In the genomic region with DNA sequence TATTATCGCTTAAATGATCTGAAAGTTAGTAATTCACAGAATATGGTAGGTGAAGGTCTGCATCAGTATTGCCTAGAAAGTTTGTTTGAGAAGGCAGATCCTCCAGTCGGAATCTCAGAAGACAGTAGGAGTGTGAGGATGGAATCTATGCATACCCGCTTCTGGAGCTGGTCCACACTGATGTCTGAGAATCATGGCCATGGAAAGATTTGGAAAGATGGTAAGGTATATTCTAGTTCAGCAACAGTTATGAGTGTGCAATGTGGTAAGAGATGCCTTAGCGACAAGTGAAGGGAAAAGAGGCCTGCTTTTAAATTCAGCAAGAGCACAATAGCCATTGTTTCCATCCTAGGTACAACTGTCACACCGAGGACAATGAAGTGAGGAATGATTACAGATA, we compare ENCODE assay signal across 21 mouse cellular contexts.
DNase-seq lines count a peak whose midpoint lies in the region; ATAC-seq and TF ChIP-seq lines count a peak whose summit lies in the region.
"Had no signal": no experiment of that assay in that cellular context is flagged by ENCODE, and none has a peak within 500 bp of the region (broad histone marks: within the 10 kb centered on the region; RNA-seq: fewer than 3 reads in every experiment).

No protein-coding gene starts in this region.

- no peaks in the 10 kb centered on the region for H3K9me3 ChIP-seq in intestine, embryonic 16.5 days (ENCODE audit: control insufficient read depth, low read length)
- H3K9me3 ChIP-seq: embryonic facial prominence, embryonic 12.5 days; embryonic facial prominence, embryonic 15.5 days; forebrain, embryonic 15.5 days; hindbrain, embryonic 12.5 days; hindbrain, embryonic 15.5 days had no signal

- ATAC-seq in intestine, embryonic 16.5 days = no peak
- ATAC-seq: CD4-positive, CD25-positive, alpha-beta regulatory T cell, adult 4 months; forebrain, embryonic 15.5 days had no signal

- no peaks in the 10 kb centered on the region for H3K27me3 ChIP-seq in intestine, embryonic 16.5 days (replicated peaks; ENCODE audit: control insufficient read depth, insufficient read depth, low read length)
- H3K27me3 ChIP-seq: embryonic facial prominence, embryonic 12.5 days; embryonic facial prominence, embryonic 15.5 days; forebrain, embryonic 15.5 days; hindbrain, embryonic 12.5 days; hindbrain, embryonic 15.5 days had no signal

- H3K27ac ChIP-seq in left cerebral cortex, adult 2 months = peak overlapping the region; percentile 51; the same call in 1 of the 2 replicates
- H3K27ac ChIP-seq in intestine, embryonic 16.5 days (ENCODE audit: low read length) = no peak overlapping the region
- H3K27ac ChIP-seq: embryonic facial prominence, embryonic 12.5 days; embryonic facial prominence, embryonic 15.5 days; forebrain, embryonic 15.5 days; gastrocnemius, adult 2 months; hindbrain, embryonic 12.5 days; hindbrain, embryonic 15.5 days had no signal

- no peak overlapping the region for H3K4me2 ChIP-seq in intestine, embryonic 16.5 days (ENCODE audit: low read depth, low read length)
- H3K4me2 ChIP-seq: embryonic facial prominence, embryonic 12.5 days; embryonic facial prominence, embryonic 15.5 days; forebrain, embryonic 15.5 days; heart, embryonic 11.5 days; hindbrain, embryonic 12.5 days; hindbrain, embryonic 15.5 days had no signal

- no peak for TF ChIP-seq CTCF in left cerebral cortex, adult 2 months (IDR thresholded peaks at IDR 0.05)

- H3K9ac ChIP-seq in intestine, embryonic 16.5 days (ENCODE audit: low read depth, low read length) = no peak overlapping the region
- H3K9ac ChIP-seq: embryonic facial prominence, embryonic 12.5 days; embryonic facial prominence, embryonic 15.5 days; forebrain, embryonic 15.5 days; hindbrain, embryonic 12.5 days; hindbrain, embryonic 15.5 days had no signal

- DNase-seq in left cerebral cortex, adult 2 months (ENCODE audit: extremely low spot score in 1 of 2, low spot score in 2 of 2) = no peak
- no peak for DNase-seq in left cerebral cortex, postnatal 4 days
- peak; percentile 14 for DNase-seq in right cerebral cortex, postnatal 25 days
- DNase-seq in right cerebral cortex, postnatal 14 days = no peak
- DNase-seq in telencephalon, adult 2 months (ENCODE audit: low read depth, low spot score) = peak; percentile 35
- DNase-seq: adrenal gland, adult 2 months; adrenal gland, postnatal 14 days; cerebellum, adult 18-20 months; cerebellum, adult 9-10 months; cerebellum, postnatal 14 days; gastrocnemius, adult 2 months; gastrocnemius, postnatal 14 days; heart, adult 11 months had no signal

- H3K4me1 ChIP-seq in intestine, embryonic 16.5 days (ENCODE audit: control insufficient read depth, insufficient read depth, low read length) = no peaks in the 10 kb centered on the region
- H3K4me1 ChIP-seq: embryonic facial prominence, embryonic 12.5 days; embryonic facial prominence, embryonic 15.5 days; forebrain, embryonic 15.5 days; hindbrain, embryonic 12.5 days; hindbrain, embryonic 15.5 days had no signal

- H3K36me3 ChIP-seq in intestine, embryonic 16.5 days (ENCODE audit: control insufficient read depth, insufficient read depth, low read length) = no peaks in the 10 kb centered on the region
- H3K36me3 ChIP-seq: embryonic facial prominence, embryonic 12.5 days; embryonic facial prominence, embryonic 15.5 days; forebrain, embryonic 15.5 days; hindbrain, embryonic 12.5 days; hindbrain, embryonic 15.5 days had no signal

- 81% methylated on average over 5 of the region's 5 CpGs for WGBS in intestine, embryonic 16.5 days

- no peak overlapping the region for H3K4me3 ChIP-seq in left cerebral cortex, adult 2 months
- no peak overlapping the region for H3K4me3 ChIP-seq in intestine, embryonic 16.5 days (ENCODE audit: low read length)
- H3K4me3 ChIP-seq: embryonic facial prominence, embryonic 12.5 days; embryonic facial prominence, embryonic 15.5 days; forebrain, embryonic 15.5 days; gastrocnemius, adult 2 months; hindbrain, embryonic 12.5 days; hindbrain, embryonic 15.5 days had no signal

- intact Hi-C loops in left cerebral cortex, adult 2 months (cut with DNase I) = loop anchor here (5.0 kb wide), 1 partner anchor 152 kb away; no protein-coding TSS in a partner anchor
- intact Hi-C loops in left cerebral cortex, postnatal 4 days (cut with DNase I) = no loop called here

Comparison
In these comparisons a context has a peak if more than half of its experiments do, and no peak if none do; other contexts are left out.
1. DNase-seq: peak in right cerebral cortex, postnatal 25 days (single experiment) and telencephalon, adult 2 months (single experiment); none in left cerebral cortex, adult 2 months (0 of 2), left cerebral cortex, postnatal 4 days (single experiment) and right cerebral cortex, postnatal 14 days (single experiment).